Mouse (Mus musculus): ENCODE measurements around the gene Zfp622. TPM values are rescaled to one million over a fixed set of nuclear protein-coding genes. Genes with fewer than 3 reads are reported as not detected.
A peak's percentile ranks its signal among the peaks of the same experiment; 100 is the strongest.
"Not testable (repeated sequence)": the region's sequence is repeated elsewhere in the genome, so short reads cannot be mapped to it uniquely, and the experiment has no call there.

Zfp622 gene
- polyA plus RNA-seq, 1 experiment from 2014 or later = 54.8 TPM

DNA sequence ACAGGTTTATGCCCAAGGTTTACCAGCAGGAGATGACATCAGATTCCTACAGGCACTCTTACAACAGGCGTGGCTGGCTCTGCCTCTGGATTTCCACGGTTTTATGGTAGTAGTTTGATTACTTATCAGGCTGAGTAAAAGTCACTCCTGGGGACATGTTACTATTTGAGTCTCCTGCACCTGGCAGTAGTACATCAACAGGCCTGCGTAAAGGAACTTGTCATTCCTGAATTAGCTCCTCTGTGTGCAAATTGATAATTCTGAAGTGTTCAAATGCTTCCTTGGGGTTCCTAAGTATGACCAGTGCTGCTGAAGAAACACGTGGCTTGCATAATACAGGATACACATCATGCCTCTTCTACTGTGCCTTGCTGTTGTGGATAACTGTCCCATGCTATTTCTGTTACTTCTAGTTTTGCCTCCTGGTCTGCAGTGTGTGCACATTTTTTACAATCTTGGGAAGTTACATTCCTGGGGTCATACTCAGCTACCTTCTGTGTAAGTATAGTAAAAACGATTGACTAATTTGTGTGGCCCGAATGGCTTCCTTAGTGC lies 17.9 kb upstream of the Zfp622 start:
- ATAC-seq = no peak
- CTCF ChIA-PET = interaction anchor here (1.1 kb wide), 1 partner anchor 78 kb away, joined by 3 read pairs; no protein-coding TSS in a partner anchor
- H3K27me3 ChIP-seq = no peaks in the 10 kb centered on the region
- DNase-seq (ENCODE audit: low read depth, low spot score) = no peak
- POLR2A ChIA-PET = no interaction called here
- TF ChIP-seq CTCF (IDR thresholded peaks at IDR 0.05) = no peak
- in situ Hi-C loops (cut with MboI; ENCODE audit: low pct_unique_long_range_greater_than_20kb) = loop anchor here (10.0 to 25.0 kb wide), 2 partner anchors 329 to 521 kb away; no protein-coding TSS in a partner anchor

DNA sequence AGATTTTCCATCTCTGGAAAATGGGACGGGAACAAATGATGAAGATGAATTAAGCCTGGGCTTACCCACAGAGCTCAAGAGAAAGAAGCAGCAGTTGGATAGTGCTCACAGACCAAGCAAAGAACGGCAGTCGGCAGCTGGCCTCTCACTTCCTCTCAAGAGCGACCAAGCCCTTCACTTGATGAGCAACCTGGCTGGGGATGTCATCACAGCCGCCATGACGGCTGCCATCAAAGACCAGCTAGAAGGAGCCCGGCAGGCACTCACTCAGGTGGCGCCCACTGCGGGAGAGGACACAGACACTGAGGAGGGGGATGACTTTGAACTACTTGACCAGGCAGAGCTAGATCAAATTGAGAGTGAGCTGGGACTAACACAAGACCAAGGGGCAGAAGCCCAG lies 12.6 kb upstream of the Zfp622 start:
- CTCF ChIA-PET = interaction anchor here (2.1 kb wide), 1 partner anchor 166 kb away, joined by 7 read pairs; no protein-coding TSS in a partner anchor
- ATAC-seq = no peak
- no peak for TF ChIP-seq CTCF (IDR thresholded peaks at IDR 0.05)
- DNase-seq (ENCODE audit: low read depth, low spot score) = no peak
- H3K27me3 ChIP-seq = no peaks in the 10 kb centered on the region
- POLR2A ChIA-PET = no interaction called here
- in situ Hi-C loops (cut with MboI; ENCODE audit: low pct_unique_long_range_greater_than_20kb) = loop anchor here (10.0 to 25.0 kb wide), 2 partner anchors 334 to 547 kb away; no protein-coding TSS in a partner anchor

DNA sequence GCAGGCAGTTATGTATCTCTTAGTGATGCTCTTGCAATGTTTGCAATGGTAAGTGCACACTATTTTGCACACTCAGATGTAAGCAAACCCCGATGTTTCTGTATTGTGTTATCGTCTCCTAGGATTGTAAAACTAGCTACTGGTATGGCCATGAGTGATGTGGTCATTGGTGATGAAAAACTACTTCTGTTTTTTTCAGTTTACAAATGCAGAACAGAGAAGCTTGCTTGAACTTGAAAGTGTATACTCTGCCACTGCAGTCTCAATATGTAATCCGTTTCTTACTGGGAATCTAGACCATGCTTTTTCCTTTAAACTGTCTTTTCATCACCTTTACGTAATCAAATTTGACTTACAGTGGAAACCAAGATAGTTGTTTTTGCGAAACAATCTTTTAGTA lies 11.4 kb upstream of the Zfp622 start:
- in situ Hi-C loops (cut with MboI; ENCODE audit: low pct_unique_long_range_greater_than_20kb) = loop anchor here (10.0 to 25.0 kb wide), 2 partner anchors 335 to 548 kb away; no protein-coding TSS in a partner anchor
- ATAC-seq = no peak
- no peak for DNase-seq (ENCODE audit: low read depth, low spot score)

DNA sequence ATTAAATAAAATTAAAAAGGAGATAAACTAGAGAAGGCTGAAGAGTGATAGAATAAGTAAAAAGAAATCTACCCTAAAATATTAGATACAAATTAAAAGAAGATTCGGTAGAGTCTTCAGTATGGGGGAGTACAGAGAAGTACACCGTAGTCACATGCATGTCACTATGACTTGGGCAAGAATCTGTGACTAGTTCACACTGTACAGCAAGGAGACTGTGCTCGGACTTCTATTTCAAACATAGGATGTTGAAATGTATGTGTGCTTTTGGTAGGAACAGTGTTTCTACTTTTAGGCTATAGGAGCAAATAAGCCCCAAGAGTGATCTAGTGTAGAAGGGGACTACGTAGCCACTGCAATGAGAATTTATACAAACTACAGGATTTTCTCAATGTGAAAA lies 9.8 kb upstream of the Zfp622 start:
- CTCF ChIA-PET = no interaction called here
- in situ Hi-C loops (cut with MboI; ENCODE audit: low pct_unique_long_range_greater_than_20kb) = loop anchor here (10.0 to 25.0 kb wide), 2 partner anchors 337 to 550 kb away; no protein-coding TSS in a partner anchor
- POLR2A ChIA-PET = no interaction called here
- ATAC-seq (no peak), DNase-seq (ENCODE audit: low read depth, low spot score) (no peak)
- no peak for TF ChIP-seq CTCF (IDR thresholded peaks at IDR 0.05)
- no peaks in the 10 kb centered on the region for H3K27me3 ChIP-seq

More for the DNA sequence above, 11.4 kb upstream of the Zfp622 start:
- no peak for TF ChIP-seq CTCF (IDR thresholded peaks at IDR 0.05)
- ChIA-PET POLR2A (no interaction called here), CTCF (interaction anchor here (2.1 kb wide), 1 partner anchor 167 kb away, joined by 7 read pairs; no protein-coding TSS in a partner anchor)
- no peaks in the 10 kb centered on the region for H3K27me3 ChIP-seq

DNA sequence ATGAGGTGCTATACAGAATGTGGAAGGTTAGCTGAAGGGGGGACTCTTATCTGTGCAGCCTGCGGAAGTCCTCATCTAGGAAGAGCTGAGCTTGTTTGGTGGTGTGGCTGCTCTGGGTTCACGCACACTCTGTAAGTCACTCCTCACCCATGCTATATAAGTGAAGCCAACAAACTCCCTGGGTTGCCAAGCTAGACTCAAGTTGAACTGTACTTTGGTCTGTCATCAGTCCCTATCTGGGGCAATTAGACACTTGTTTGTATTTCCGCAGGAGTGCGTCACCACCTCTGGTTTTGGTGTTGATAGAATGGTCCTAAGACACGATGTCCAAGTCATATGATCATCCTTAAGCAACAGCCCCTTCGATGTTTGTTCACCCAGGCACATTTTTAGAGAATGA lies 8.4 kb upstream of the Zfp622 start:
- POLR2A ChIA-PET = no interaction called here
- DNase-seq (ENCODE audit: low read depth, low spot score) = no peak
- no peak for ATAC-seq
- in situ Hi-C loops (cut with MboI; ENCODE audit: low pct_unique_long_range_greater_than_20kb) = loop anchor here (10.0 to 25.0 kb wide), 2 partner anchors 551 to 786 kb away; no protein-coding TSS in a partner anchor
- CTCF ChIA-PET = interaction anchor here (1.5 to 1.6 kb wide), 3 partner anchors 11 to 171 kb away, joined by 4 read pairs; no protein-coding TSS in a partner anchor
- H3K27me3 ChIP-seq = no peaks in the 10 kb centered on the region
- TF ChIP-seq CTCF (IDR thresholded peaks at IDR 0.05) = no peak

DNA sequence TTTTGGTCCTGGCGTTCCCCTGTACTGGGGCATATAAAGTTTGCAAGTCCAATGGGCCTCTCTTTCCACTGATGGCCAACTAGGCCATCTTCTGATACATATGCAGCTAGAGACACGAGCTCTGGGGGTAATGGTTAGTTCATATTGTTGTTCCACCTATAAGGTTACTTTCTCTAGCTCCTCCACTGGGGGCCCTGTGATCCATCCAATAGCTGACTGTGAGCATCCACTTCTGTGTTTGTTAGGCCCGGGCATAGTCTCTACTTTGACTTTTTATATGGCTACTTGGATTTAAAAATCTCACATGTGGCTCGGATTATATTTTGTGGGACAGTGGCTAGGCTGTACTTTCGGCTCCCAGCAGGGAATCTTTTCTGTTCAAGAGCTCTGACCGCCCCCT lies 552 bp upstream of the Zfp622 start:
- in situ Hi-C loops (cut with MboI; ENCODE audit: low pct_unique_long_range_greater_than_20kb) = loop anchor here (25.0 kb wide), 1 partner anchor 779 kb away; no protein-coding TSS in a partner anchor
- peak; percentile 0 for ATAC-seq
- CTCF ChIA-PET = interaction anchor here (1.1 to 2.4 kb wide), 2 partner anchors 10 to 210 kb away, joined by 3 to 8 read pairs; no protein-coding TSS in a partner anchor

DNA sequence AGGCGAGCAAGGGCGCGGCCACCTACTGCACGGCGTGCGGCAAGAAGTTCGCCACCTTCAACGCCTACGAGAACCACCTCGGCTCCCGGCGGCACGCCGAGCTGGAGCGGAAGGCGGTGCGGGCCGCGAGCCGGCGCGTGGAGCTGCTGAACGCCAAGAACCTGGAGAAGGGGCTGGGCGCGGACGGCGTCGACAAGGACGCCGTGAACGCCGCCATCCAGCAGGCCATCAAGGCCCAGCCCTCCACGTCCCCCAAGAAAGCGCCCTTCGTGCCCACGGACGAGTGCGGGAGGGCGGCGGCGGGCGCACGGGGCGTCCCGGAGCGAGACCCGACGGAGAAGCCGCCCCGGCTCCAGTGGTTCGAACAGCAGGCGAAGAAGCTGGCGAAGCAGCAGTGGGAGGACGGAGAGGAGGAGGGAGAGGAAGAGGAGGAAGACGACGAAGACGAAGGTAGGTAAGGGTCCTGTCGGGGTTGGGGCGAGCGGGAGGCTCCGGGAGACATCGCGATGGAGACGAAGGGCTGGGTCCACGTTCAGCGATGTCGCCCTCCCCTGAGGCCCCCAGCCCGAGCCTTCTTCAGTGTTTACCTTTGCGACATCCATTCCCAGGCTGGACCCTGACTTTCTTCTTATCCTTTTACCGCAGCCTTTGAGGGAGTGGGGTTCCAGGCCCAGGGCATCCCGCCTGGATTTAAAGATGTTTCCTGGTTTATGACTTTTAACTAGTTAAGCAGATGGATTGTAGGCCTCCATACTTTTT lies 747 bp downstream of the Zfp622 start:
- ChIA-PET CTCF (interaction anchor here (1.1 to 2.4 kb wide), 3 partner anchors 9 to 211 kb away, joined by 3 to 8 read pairs (median 6); no protein-coding TSS in a partner anchor), POLR2A (interaction anchor here (0.6 to 0.7 kb wide), 4 partner anchors 55 to 1642 kb away, joined by 3 to 5 read pairs (median 4); no protein-coding TSS in a partner anchor)
- DNase-seq (ENCODE audit: low read depth, low spot score) (no peak), ATAC-seq (no peak)
- H3K27me3 ChIP-seq = no peaks in the 10 kb centered on the region
- no peak for TF ChIP-seq CTCF (IDR thresholded peaks at IDR 0.05)
- in situ Hi-C loops (cut with MboI; ENCODE audit: low pct_unique_long_range_greater_than_20kb) = loop anchor here (25.0 kb wide), 1 partner anchor 777 kb away; no protein-coding TSS in a partner anchor

More for the DNA sequence above, 552 bp upstream of the Zfp622 start:
- DNase-seq (ENCODE audit: low read depth, low spot score); H3K27me3 ChIP-seq; POLR2A ChIA-PET: not testable (repeated sequence)

DNA sequence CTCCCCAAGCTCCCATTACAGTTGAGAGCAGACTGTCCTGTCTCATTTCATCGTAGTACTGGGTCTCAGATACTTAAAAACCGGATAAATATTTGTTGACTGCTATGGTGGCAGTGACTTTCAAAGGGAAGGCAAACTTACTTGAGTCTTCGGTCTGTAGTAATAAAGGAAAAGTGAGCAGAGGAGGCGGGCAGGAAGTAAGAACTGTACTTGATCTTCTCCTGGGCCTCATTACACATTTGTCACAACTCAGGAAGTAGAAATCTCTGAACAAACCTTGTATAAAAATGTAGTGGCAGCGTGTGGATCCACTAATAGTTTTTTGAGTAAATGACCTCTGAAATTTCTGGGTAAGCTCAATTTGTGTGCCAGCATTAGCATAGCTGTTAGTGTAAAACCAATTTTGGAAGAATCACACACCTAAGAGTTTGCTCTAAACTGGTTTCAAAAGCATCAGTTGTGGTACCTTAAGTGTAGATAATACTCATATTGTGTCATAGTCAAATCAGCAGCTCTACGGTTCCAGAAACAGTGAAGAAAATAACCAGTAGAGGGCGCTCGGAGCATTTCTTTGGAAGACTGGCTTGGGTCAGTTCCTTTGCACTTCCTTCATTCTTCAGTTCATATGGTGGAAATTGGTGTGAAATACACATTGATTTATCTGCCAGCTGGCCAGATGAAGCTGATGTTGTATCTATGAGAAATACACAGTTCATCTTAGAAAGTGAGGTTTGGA lies 9.0 kb downstream of the Zfp622 start:
- DNase-seq (ENCODE audit: low read depth, low spot score) = no peak
- peak; percentile 84 for TF ChIP-seq CTCF (IDR thresholded peaks at IDR 0.05)
- in situ Hi-C loops (cut with MboI; ENCODE audit: low pct_unique_long_range_greater_than_20kb) = loop anchor here (25.0 kb wide), 1 partner anchor 769 kb away; no protein-coding TSS in a partner anchor
- peak; percentile 88 for ATAC-seq
- ChIA-PET POLR2A (interaction anchor here (0.6 kb wide), 1 partner anchor 84 kb away, joined by 3 read pairs; no protein-coding TSS in a partner anchor), CTCF (interaction anchor here (0.8 to 3.4 kb wide), 11 partner anchors 10 to 336 kb away, joined by 3 to 11 read pairs (median 4); partner anchors contain the start of gene Zfp622)
- H3K27me3 ChIP-seq = no peaks in the 10 kb centered on the region

DNA sequence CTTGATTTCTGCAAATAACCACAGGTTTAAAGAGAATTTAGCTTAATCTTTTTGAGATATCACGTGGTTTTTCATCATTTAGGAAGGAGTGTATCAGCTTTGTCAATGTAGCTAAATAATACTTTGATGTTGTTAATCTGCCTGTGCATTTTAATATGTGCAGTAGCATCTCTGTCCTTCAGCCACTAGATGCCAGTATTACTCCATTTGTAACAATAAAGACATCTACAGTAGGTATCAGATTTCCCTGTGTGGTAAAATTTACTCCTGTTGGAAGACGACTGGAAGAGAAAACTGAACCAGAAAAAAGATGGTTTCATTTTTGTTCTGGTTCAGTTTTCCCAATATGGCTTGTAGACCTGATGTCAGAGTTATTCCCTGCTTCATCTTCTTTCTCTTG lies 11.4 kb downstream of the Zfp622 start:
- ATAC-seq (no peak), DNase-seq (ENCODE audit: low read depth, low spot score) (no peak)
- no peaks in the 10 kb centered on the region for H3K27me3 ChIP-seq
- in situ Hi-C loops (cut with MboI; ENCODE audit: low pct_unique_long_range_greater_than_20kb) = loop anchor here (5.0 to 25.0 kb wide), 2 partner anchors 332 to 767 kb away; no protein-coding TSS in a partner anchor
- TF ChIP-seq CTCF (IDR thresholded peaks at IDR 0.05) = peak; percentile 57
- POLR2A ChIA-PET = no interaction called here
- CTCF ChIA-PET = interaction anchor here (0.8 to 3.4 kb wide), 9 partner anchors 9 to 585 kb away, joined by 3 to 11 read pairs (median 4); no protein-coding TSS in a partner anchor

DNA sequence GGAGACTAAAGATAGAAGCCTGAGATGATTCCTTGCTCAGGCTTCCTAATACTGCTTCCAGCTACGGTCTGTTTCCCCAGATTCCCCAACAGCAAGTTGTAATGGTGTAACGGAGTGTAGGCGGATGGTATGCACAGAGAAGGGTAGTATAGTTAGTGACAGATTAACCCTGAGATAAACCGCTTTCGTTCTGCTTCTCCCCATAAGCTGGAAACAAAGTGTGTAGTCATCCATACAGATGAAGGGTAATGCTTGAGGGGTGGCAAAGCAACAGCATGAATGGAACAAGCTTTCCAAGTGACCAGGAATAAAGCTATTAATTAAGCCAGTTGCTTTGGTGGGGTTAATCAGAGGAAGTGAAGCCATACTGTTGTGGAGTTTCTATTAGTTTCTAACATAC lies 15.4 kb downstream of the Zfp622 start:
- DNase-seq (ENCODE audit: low read depth, low spot score) (peak; percentile 31), ATAC-seq (peak; percentile 94)
- in situ Hi-C loops (cut with MboI; ENCODE audit: low pct_unique_long_range_greater_than_20kb) = loop anchor here (5.0 to 25.0 kb wide), 2 partner anchors 328 to 763 kb away; no protein-coding TSS in a partner anchor
- CTCF ChIA-PET, POLR2A ChIA-PET, H3K27me3 ChIP-seq: not testable (repeated sequence)
